Mouse (Mus musculus): ENCODE measurements around the gene Isg15. TPM values are rescaled to one million over a fixed set of nuclear protein-coding genes. Genes with fewer than 3 reads are reported as not detected.

Gene Isg15
- polyA plus RNA-seq, 1 experiment from 2014 or later, result 0.29 TPM

DNA sequence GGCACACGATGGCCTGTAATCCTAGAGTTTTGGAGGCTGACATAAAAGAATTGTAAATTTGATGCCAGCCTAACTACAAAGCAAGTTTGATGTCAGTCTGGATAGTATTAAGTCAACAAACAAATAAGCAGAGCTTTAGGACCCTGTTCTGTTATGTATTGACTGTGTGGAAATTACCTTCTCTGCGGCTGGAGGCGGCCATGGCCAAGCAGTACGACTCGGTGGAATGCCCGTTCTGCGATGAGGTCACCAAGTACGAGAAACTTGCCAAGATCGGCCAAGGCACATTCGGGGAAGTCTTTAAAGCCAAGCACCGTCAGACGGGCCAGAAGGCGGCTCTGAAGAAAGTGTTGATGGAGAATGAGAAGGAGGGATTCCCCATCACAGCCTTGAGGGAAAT, 12.5 kb upstream of the Isg15 start:
- H3K4me2 ChIP-seq, result no peak overlapping the region
- no peaks in the 10 kb centered on the region for H3K27me3 ChIP-seq (ENCODE audit: control insufficient read depth, insufficient read depth, low read length)
- H3K9ac ChIP-seq (ENCODE audit: low read depth, low read length), result no peak overlapping the region
- WGBS (ENCODE audit: insufficient replicate concordance), result 88% methylated on average over 13 of the region's 13 CpGs
- H3K27ac ChIP-seq (ENCODE audit: low read depth, low read length), result no peak overlapping the region
- H3K36me3 ChIP-seq (ENCODE audit: control insufficient read depth, insufficient read depth, low read length), result no peaks in the 10 kb centered on the region
- H3K9me3 ChIP-seq (replicated peaks; ENCODE audit: control insufficient read depth, low read length), result no peaks in the 10 kb centered on the region
- peaks cover 7% of the 10 kb centered on the region for H3K4me1 ChIP-seq (ENCODE audit: control insufficient read depth, insufficient read depth, low read length)
- ATAC-seq (replicated peaks; ENCODE audit: insufficient number of reproducible peaks, low FRiP score, low TSS enrichment), result no peak
- no peak overlapping the region for H3K4me3 ChIP-seq (ENCODE audit: low read depth, low read length)

DNA sequence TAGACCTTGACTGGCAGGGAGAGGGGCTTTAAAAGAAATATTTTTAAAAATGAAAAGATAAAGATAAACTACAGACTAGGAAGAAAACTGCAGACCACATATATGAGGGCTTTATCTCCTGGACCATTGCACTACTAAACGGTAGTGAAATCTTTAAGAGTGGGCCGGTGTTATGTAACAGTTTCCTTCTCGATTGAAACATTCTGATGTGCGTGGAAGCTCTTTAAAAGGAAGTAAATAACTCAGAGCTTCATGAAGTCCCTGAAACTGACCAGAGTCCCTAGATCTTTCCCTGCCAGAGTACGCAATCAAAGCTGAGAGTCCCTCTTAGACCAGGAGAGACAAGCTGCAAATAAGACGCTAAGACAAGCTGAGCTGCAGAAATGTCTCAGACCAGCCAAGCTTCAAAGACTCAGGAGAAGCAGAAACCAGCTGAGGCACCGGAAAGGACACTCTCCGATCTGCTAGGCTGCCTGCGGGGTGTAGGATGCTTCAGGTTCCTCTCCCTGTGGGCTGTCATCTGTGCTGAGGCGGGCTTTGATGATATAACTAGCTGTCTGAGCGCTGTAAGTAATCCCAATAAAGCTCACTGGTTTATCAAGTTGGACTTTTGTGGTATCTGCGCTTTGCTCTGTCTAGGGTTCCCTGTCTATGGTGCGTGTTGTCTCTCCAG, 9.5 kb upstream of the Isg15 start:
- H3K4me3 ChIP-seq (ENCODE audit: low read depth, low read length), result no peak overlapping the region
- ATAC-seq (replicated peaks; ENCODE audit: insufficient number of reproducible peaks, low FRiP score, low TSS enrichment), result no peak
- no peaks in the 10 kb centered on the region; the same call in 1 of the 2 replicates for H3K27me3 ChIP-seq (ENCODE audit: control insufficient read depth, insufficient read depth, low read length)
- H3K36me3 ChIP-seq (ENCODE audit: control insufficient read depth, insufficient read depth, low read length), result no peaks in the 10 kb centered on the region
- no peak overlapping the region for H3K9ac ChIP-seq (ENCODE audit: low read depth, low read length)
- no peak overlapping the region for H3K27ac ChIP-seq (ENCODE audit: low read depth, low read length)
- H3K4me2 ChIP-seq, result no peak overlapping the region
- H3K9me3 ChIP-seq (replicated peaks; ENCODE audit: control insufficient read depth, low read length), result no peaks in the 10 kb centered on the region
- no peaks in the 10 kb centered on the region for H3K4me1 ChIP-seq (ENCODE audit: control insufficient read depth, insufficient read depth, low read length)
- 62% methylated on average over 13 of the region's 13 CpGs for WGBS (ENCODE audit: insufficient replicate concordance)

DNA sequence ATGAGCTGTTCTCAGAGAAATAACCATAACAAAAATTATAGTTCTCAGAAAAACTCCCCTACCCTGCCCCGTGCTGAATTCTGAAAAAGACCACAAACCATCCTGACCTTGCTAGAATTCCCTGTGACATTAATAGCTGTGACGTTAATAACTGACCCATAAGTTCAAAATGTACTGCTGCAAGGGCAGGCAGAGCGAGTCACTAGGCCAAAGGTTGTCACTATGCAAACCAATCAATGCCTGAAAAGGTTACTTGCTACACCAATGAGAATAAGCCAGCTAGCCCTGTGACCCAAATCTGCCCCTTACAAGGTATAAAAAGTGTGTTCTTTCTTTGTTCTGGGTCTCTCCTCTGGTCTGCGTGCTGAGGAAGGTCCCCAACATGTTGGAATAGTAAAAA, 8.3 kb upstream of the Isg15 start:
- Histone ChIP-seq H3K27me3 (ENCODE audit: control insufficient read depth, insufficient read depth, low read length) (peaks cover 9% of the 10 kb centered on the region; the same call in 1 of the 2 replicates), H3K4me3 (ENCODE audit: low read depth, low read length) (no peak overlapping the region), H3K4me1 (ENCODE audit: control insufficient read depth, insufficient read depth, low read length) (0 out of 2 replicates have a peak, but pooled peaks cover 3% of the 10 kb centered on the region), H3K27ac (ENCODE audit: low read depth, low read length) (no peak overlapping the region), H3K36me3 (ENCODE audit: control insufficient read depth, insufficient read depth, low read length) (no peaks in the 10 kb centered on the region), H3K9ac (ENCODE audit: low read depth, low read length) (no peak overlapping the region), H3K9me3 (replicated peaks; ENCODE audit: control insufficient read depth, low read length) (no peaks in the 10 kb centered on the region), H3K4me2 (no peak overlapping the region)
- ATAC-seq (replicated peaks; ENCODE audit: insufficient number of reproducible peaks, low FRiP score, low TSS enrichment), result no peak
- WGBS (ENCODE audit: insufficient replicate concordance), result 88% methylated on average over 4 of the region's 4 CpGs

- under 1% methylated on average over 49 of the region's 49 CpGs for WGBS (ENCODE audit: insufficient replicate concordance)
Observed at GRCm38 (mm10) chr4:156203413-156204131, 3.0 kb upstream of the Isg15 start.

DNA sequence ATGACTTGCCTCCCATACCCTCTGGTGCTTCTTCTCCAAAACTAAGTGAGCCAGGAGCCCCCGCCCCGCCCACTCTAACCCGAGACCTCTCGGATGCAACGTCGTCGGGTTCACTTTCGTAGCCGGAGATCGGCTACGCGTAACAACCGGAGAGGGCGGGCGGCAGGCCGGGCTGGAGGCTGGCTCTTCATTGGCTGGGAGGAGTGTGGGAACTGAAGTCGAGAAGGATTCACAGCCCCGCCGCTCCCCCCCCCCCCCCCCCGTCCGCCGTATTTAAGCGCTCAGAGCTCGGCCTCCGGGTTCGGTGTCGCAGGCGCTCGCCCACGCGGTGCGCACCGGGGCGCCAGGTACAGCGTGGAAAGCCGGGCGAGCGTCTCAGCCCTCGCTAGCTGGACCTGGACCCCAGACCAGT, 2.4 kb upstream of the Isg15 start, which contains the start of gene AW011738:
TSS of gene AW011738 (plus strand) at position 304 of the 412 bp plus-strand sequence.
- Histone ChIP-seq H3K27me3 (ENCODE audit: control insufficient read depth, insufficient read depth, low read length) (peaks cover 15% of the 10 kb centered on the region), H3K4me3 (ENCODE audit: low read depth, low read length) (peak within 1 kb of the TSS; percentile 67), H3K27ac (ENCODE audit: low read depth, low read length) (peak within 1 kb of the TSS; percentile 84), H3K9ac (ENCODE audit: low read depth, low read length) (peak within 1 kb of the TSS; percentile 81), H3K36me3 (ENCODE audit: control insufficient read depth, insufficient read depth, low read length) (no peaks in the 10 kb centered on the region), H3K9me3 (replicated peaks; ENCODE audit: control insufficient read depth, low read length) (no peaks in the 10 kb centered on the region), H3K4me2 (peak within 1 kb of the TSS; percentile 98), H3K4me1 (ENCODE audit: control insufficient read depth, insufficient read depth, low read length) (peaks cover 18% of the 10 kb centered on the region)
- peak; percentile 84 for ATAC-seq (replicated peaks; ENCODE audit: insufficient number of reproducible peaks, low FRiP score, low TSS enrichment)
- 1% methylated on average over 35 of the region's 39 CpGs for WGBS (ENCODE audit: insufficient replicate concordance)

More at GRCm38 (mm10) chr4:156203413-156204131, 3.0 kb upstream of the Isg15 start:
- ATAC-seq (replicated peaks; ENCODE audit: insufficient number of reproducible peaks, low FRiP score, low TSS enrichment), result 0 out of 2 replicates have a peak, but pooled peaks have one; percentile 16
- Histone ChIP-seq H3K9me3 (replicated peaks; ENCODE audit: control insufficient read depth, low read length) (no peaks in the 10 kb centered on the region), H3K36me3 (ENCODE audit: control insufficient read depth, insufficient read depth, low read length) (no peaks in the 10 kb centered on the region), H3K4me2 (peak overlapping the region; percentile 98), H3K27me3 (ENCODE audit: control insufficient read depth, insufficient read depth, low read length) (peaks cover 15% of the 10 kb centered on the region), H3K27ac (ENCODE audit: low read depth, low read length) (peak overlapping the region; percentile 84), H3K4me3 (ENCODE audit: low read depth, low read length) (peak overlapping the region; percentile 67), H3K9ac (ENCODE audit: low read depth, low read length) (peak overlapping the region; percentile 81), H3K4me1 (ENCODE audit: control insufficient read depth, insufficient read depth, low read length) (peaks cover 18% of the 10 kb centered on the region)

- peaks cover 15% of the 10 kb centered on the region for H3K27me3 ChIP-seq (ENCODE audit: control insufficient read depth, insufficient read depth, low read length)
- peak overlapping the region; percentile 67 for H3K4me3 ChIP-seq (ENCODE audit: low read depth, low read length)
- H3K4me1 ChIP-seq (ENCODE audit: control insufficient read depth, insufficient read depth, low read length), result peaks cover 18% of the 10 kb centered on the region
- peak overlapping the region; percentile 81 for H3K9ac ChIP-seq (ENCODE audit: low read depth, low read length)
- H3K9me3 ChIP-seq (replicated peaks; ENCODE audit: control insufficient read depth, low read length), result no peaks in the 10 kb centered on the region
- H3K4me2 ChIP-seq, result peak overlapping the region; percentile 98
- no peaks in the 10 kb centered on the region for H3K36me3 ChIP-seq (ENCODE audit: control insufficient read depth, insufficient read depth, low read length)
- WGBS (ENCODE audit: insufficient replicate concordance), result 13% methylated on average over 12 of the region's 12 CpGs
- H3K27ac ChIP-seq (ENCODE audit: low read depth, low read length), result peak overlapping the region; percentile 84
- ATAC-seq (replicated peaks; ENCODE audit: insufficient number of reproducible peaks, low FRiP score, low TSS enrichment), result peak; percentile 57
Observed at GRCm38 (mm10) chr4:156202462-156202893, 1.9 kb upstream of the Isg15 start.

DNA sequence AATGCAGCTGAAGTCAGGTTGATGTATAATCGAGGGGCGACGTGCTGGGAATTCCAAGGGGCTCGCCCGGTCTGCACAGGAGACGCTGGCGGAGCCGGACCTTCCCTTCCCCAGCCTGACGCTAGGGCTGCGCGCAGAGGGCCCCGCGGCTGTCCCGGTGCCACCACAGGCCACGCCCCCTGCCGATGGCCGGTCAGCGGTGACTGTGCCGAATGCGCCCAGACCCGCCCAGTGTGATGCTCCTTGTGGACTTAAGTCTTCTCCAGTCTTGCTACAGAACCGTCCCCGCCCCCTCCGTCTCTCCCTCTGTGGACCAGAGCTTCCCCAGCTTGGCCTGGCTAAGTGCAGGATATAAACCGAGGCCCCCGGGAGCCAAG, 2.8 kb downstream of the Isg15 start:
- no peaks in the 10 kb centered on the region for H3K27me3 ChIP-seq (ENCODE audit: control insufficient read depth, insufficient read depth, low read length)
- no peaks in the 10 kb centered on the region for H3K36me3 ChIP-seq (ENCODE audit: control insufficient read depth, insufficient read depth, low read length)
- H3K9me3 ChIP-seq (replicated peaks; ENCODE audit: control insufficient read depth, low read length), result no peaks in the 10 kb centered on the region
- ATAC-seq (replicated peaks; ENCODE audit: insufficient number of reproducible peaks, low FRiP score, low TSS enrichment), result peak; percentile 89
- WGBS (ENCODE audit: insufficient replicate concordance), result under 1% methylated on average over 26 of the region's 26 CpGs
- H3K9ac ChIP-seq (ENCODE audit: low read depth, low read length), result peak overlapping the region; percentile 70
- peak overlapping the region; percentile 93 for H3K4me3 ChIP-seq (ENCODE audit: low read depth, low read length)
- peak overlapping the region; percentile 97 for H3K27ac ChIP-seq (ENCODE audit: low read depth, low read length)
- H3K4me1 ChIP-seq (ENCODE audit: control insufficient read depth, insufficient read depth, low read length), result peaks cover 42% of the 10 kb centered on the region
- H3K4me2 ChIP-seq, result peak overlapping the region; percentile 95

- peak; percentile 85 for ATAC-seq (replicated peaks; ENCODE audit: insufficient number of reproducible peaks, low FRiP score, low TSS enrichment)
- under 1% methylated on average over 37 of the region's 88 CpGs for WGBS (ENCODE audit: insufficient replicate concordance)
- Histone ChIP-seq H3K9ac (ENCODE audit: low read depth, low read length) (peak within 1 kb of the TSS; percentile 89), H3K4me3 (ENCODE audit: low read depth, low read length) (peak within 1 kb of the TSS; percentile 93), H3K36me3 (ENCODE audit: control insufficient read depth, insufficient read depth, low read length) (no peaks in the 10 kb centered on the region), H3K27ac (ENCODE audit: low read depth, low read length) (peak within 1 kb of the TSS; percentile 97), H3K9me3 (replicated peaks; ENCODE audit: control insufficient read depth, low read length) (no peaks in the 10 kb centered on the region), H3K4me1 (ENCODE audit: control insufficient read depth, insufficient read depth, low read length) (peaks cover 42% of the 10 kb centered on the region), H3K27me3 (ENCODE audit: control insufficient read depth, insufficient read depth, low read length) (no peaks in the 10 kb centered on the region), H3K4me2 (peak within 1 kb of the TSS; percentile 95)
Observed at GRCm38 (mm10) chr4:156197131-156197828, 3.3 kb downstream of the Isg15 start, which contains the start of gene Agrn. Gene Agrn, minus strand, starts transcription at chr4:156197488.
